Mouse (Mus musculus) neural tube, embryonic 10.5 days (tissue): ENCODE data around the gene Btbd11.

Experiments used
- DNase-seq: peaks from one replicate; pipeline ENCODE4 v3.0.0-alpha.2; 2017; ENCODE audit warnings: low spot score; ENCODE audit errors: extremely low spot score

The Btbd11 gene

GRCm38 (mm10) chr10:85587758-85588157 lies 201.1 kb downstream of the Btbd11 start:
- no peak for DNase-seq

- DNase-seq: no peak
Measured at GRCm38 (mm10) chr10:85590043-85590442, 203.4 kb downstream of the Btbd11 start.

GRCm38 (mm10) chr10:85591296-85591695 lies 204.7 kb downstream of the Btbd11 start:
- DNase-seq: no peak

- no peak for DNase-seq
Measured at GRCm38 (mm10) chr10:85591986-85592385, 205.4 kb downstream of the Btbd11 start.

- DNase-seq: no peak
Measured at GRCm38 (mm10) chr10:85596301-85596700, 209.7 kb downstream of the Btbd11 start.

GRCm38 (mm10) chr10:85598093-85598599 lies 211.5 kb downstream of the Btbd11 start:
- DNase-seq: no peak

GRCm38 (mm10) chr10:85598603-85599542 lies 212.3 kb downstream of the Btbd11 start:
- peak; percentile 60 for DNase-seq

GRCm38 (mm10) chr10:85602546-85602945 lies 215.9 kb downstream of the Btbd11 start:
- DNase-seq: no peak

GRCm38 (mm10) chr10:85604556-85604955 lies 217.9 kb downstream of the Btbd11 start:
- no peak for DNase-seq

- DNase-seq: no peak
Measured at GRCm38 (mm10) chr10:85608550-85609278, 222.1 kb downstream of the Btbd11 start.

GRCm38 (mm10) chr10:85617080-85617479 lies 230.5 kb downstream of the Btbd11 start:
- peak; percentile 18 for DNase-seq

- no peak for DNase-seq
Measured at GRCm38 (mm10) chr10:85617501-85618417, 231.1 kb downstream of the Btbd11 start.

GRCm38 (mm10) chr10:85621067-85621466 lies 234.5 kb downstream of the Btbd11 start:
- no peak for DNase-seq

- DNase-seq: peak; percentile 69
Measured at GRCm38 (mm10) chr10:85624504-85625169, 238.0 kb downstream of the Btbd11 start.

- DNase-seq: no peak
Measured at GRCm38 (mm10) chr10:85625170-85625686, 238.6 kb downstream of the Btbd11 start.

- no peak for DNase-seq
Measured at GRCm38 (mm10) chr10:85632030-85632429, 245.4 kb downstream of the Btbd11 start.

GRCm38 (mm10) chr10:85633577-85633976 lies 247.0 kb downstream of the Btbd11 start:
- DNase-seq: no peak

- no peak for DNase-seq
Measured at GRCm38 (mm10) chr10:85637580-85637979, 251.0 kb downstream of the Btbd11 start.

GRCm38 (mm10) chr10:85638141-85638540 lies 251.5 kb downstream of the Btbd11 start:
- DNase-seq: no peak

GRCm38 (mm10) chr10:85639581-85639980 lies 253.0 kb downstream of the Btbd11 start:
- DNase-seq: no peak
